Mouse (Mus musculus) limb, embryonic 10.5 days (tissue): Measurements from ENCODE around the gene Zbtb38. TPM values are rescaled to one million over a fixed set of nuclear protein-coding genes. Genes with fewer than 3 reads are reported as not detected.
"Not testable (repeated sequence)": the region's sequence is repeated elsewhere in the genome, so short reads cannot be mapped to it uniquely, and the experiment has no call there.

Source experiments
- DNase-seq: peaks from one replicate; pipeline ENCODE4 v3.0.0-alpha.2; 2017; ENCODE audit warnings: low spot score
- H3K27ac ChIP-seq: fragments of 300-500 bp; sonication (generic); 2 replicates; pipeline ENCODE4 v1.5.1; 2016; ENCODE audit warnings: mild to moderate bottlenecking
- H3K27me3 ChIP-seq: fragments of 300-500 bp; sonication (generic); 2 replicates; pipeline ENCODE4 v1.6.1; 2016; ENCODE audit warnings: low read depth, mild to moderate bottlenecking; ENCODE audit not compliant: poor library complexity, severe bottlenecking
- H3K36me3 ChIP-seq: fragments of 300-500 bp; sonication (generic); 2 replicates; pipeline ENCODE4 v1.6.1; 2016; ENCODE audit warnings: mild to moderate bottlenecking, moderate library complexity
- H3K4me1 ChIP-seq: fragments of 300-500 bp; sonication (generic); 2 replicates; pipeline ENCODE4 v1.6.1; 2016
- H3K4me3 ChIP-seq: fragments of 300-500 bp; sonication (generic); 2 replicates; pipeline ENCODE4 v1.5.1; 2016; ENCODE audit warnings: mild to moderate bottlenecking, moderate library complexity
- H3K9me3 ChIP-seq: fragments of 300-500 bp; sonication (generic); replicated peaks from 2 replicates; pipeline ENCODE4 v1.6.1; 2016; ENCODE audit warnings: mild to moderate bottlenecking
- WGBS: fragments of 180-500 bp; shearing (Covaris S2); methylation state at CpG from one replicate; pipeline ENCODE4 v1.1.7; 2016; 5-methylcytosine and 5-hydroxymethylcytosine counted together
- polyA plus RNA-seq: library from polyadenylated mRNA; unstranded; fragments of >200 nt; fragmentation: Nextera tagmentation; extraction: Ambion mirVana; gene quantifications from 2 replicates; pipeline ENCODE4 v1.2.1, GENCODE M21; 2016

The Zbtb38 gene
- polyA plus RNA-seq, 1 experiment from 2014 or later, result 8.1 TPM

DNA sequence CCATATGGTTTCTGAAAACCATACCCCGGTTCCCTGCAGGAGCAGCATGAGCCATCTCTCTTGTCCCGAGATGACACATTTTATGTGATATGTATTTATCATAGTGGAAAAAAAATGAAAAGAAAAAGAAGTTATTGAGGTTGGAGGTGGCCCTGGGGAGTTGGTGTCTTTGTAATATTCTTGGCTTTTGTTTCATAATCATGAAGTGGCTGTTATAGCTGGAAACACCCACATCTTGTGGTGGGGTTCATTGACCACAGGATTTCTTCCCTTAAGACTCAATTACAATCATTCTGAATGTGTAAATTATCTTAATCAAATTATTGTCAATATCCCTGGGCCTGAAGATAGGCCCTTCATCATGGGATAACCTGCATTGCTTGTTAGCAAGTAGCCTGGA is 107.8 kb downstream of the Zbtb38 start:
- WGBS, result 78% methylated on average over 2 of the region's 2 CpGs

GRCm38 (mm10) chr9:96644002-96644401 is 108.6 kb downstream of the Zbtb38 start:
- not testable (repeated sequence) for H3K4me3 ChIP-seq, H3K27ac ChIP-seq, H3K9me3 ChIP-seq, H3K27me3 ChIP-seq, H3K36me3 ChIP-seq, H3K4me1 ChIP-seq, DNase-seq
- WGBS, result 90% methylated on average over 3 of the region's 3 CpGs

More for the DNA sequence above, 107.8 kb downstream of the Zbtb38 start:
- H3K4me1 ChIP-seq, result no peaks in the 10 kb centered on the region
- H3K27me3 ChIP-seq, result no peaks in the 10 kb centered on the region
- no peak for DNase-seq
- H3K9me3 ChIP-seq, result no peaks in the 10 kb centered on the region
- H3K36me3 ChIP-seq, result no peaks in the 10 kb centered on the region
- H3K27ac ChIP-seq, result no peak overlapping the region
- no peak overlapping the region for H3K4me3 ChIP-seq

DNA sequence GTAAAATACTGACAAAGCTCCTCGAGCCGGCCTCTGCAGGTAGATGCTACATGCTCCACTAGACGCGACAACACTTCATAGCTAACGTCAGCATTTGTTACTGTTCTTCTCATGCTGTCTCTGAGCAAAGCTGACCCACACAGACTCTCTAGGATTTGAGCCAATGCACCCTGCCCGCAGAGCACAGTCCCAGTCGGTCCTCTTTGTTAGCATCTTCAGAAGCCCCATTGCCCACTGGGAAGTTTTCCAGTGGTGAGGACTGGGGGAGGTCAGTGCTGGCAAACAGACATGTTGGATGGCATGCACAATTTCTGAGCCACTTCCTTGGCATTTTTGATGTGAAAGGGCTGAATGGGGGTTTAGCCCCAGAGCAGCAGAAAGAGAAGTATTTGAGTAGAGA is 113.2 kb downstream of the Zbtb38 start:
- H3K27me3 ChIP-seq, result no peaks in the 10 kb centered on the region
- DNase-seq, result no peak
- H3K4me3 ChIP-seq, result no peak overlapping the region
- no peak overlapping the region for H3K27ac ChIP-seq
- no peaks in the 10 kb centered on the region for H3K36me3 ChIP-seq
- WGBS, result 90% methylated on average over 7 of the region's 7 CpGs
- no peaks in the 10 kb centered on the region for H3K9me3 ChIP-seq
- H3K4me1 ChIP-seq, result peaks cover 9% of the 10 kb centered on the region

DNA sequence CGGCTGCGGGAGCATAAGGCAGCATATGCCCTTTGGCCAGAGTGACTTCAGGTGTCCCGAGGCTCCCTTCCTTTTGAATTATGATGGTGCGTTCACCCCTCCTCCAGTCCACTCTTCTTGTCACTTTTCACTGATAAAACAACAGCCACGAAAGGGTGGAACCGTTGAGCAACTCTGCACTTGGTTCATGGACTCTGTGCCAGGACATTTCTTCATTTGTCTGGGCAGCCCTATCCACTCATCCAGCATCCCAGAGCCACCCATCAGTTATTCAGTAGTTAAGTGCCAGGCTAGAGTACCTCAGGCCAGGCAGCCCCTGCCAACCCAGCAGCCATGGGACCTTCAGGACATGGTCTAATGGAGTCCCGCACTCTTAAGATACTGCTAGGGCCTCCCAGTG is 114.1 kb downstream of the Zbtb38 start:
- WGBS, result 84% methylated on average over 7 of the region's 7 CpGs
- Histone ChIP-seq H3K4me3 (no peak overlapping the region), H3K9me3 (no peaks in the 10 kb centered on the region), H3K36me3 (no peaks in the 10 kb centered on the region), H3K27ac (no peak overlapping the region), H3K4me1 (peaks cover 16% of the 10 kb centered on the region), H3K27me3 (no peaks in the 10 kb centered on the region)
- no peak for DNase-seq

DNA sequence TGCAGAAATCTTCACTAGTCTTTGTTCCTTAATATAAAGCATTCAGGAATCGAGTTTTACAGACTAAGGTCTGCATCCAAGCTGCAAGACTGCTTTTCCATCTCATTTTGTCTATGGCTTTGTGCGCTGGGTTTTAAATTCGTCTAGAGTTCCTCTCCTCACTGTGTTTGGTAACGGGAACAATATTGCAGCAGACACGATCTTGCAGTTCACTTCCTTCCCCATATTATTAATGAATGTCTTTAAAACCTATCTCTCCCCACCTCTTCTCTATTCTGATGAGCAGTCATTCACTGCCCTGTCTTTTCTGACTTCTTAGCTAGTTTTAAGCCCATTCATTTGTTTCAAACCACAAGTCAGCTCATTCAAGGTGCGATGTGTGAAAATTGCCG is 115.5 kb downstream of the Zbtb38 start:
- no peak overlapping the region for H3K4me3 ChIP-seq
- 82% methylated on average over 7 of the region's 7 CpGs for WGBS
- DNase-seq, result no peak

GRCm38 (mm10) chr9:96636423-96637156 is 116.0 kb downstream of the Zbtb38 start:
- H3K9me3 ChIP-seq, result no peaks in the 10 kb centered on the region
- DNase-seq, result no peak
- H3K4me3 ChIP-seq, result no peak overlapping the region
- peaks cover 4% of the 10 kb centered on the region; the same call in 1 of the 2 replicates for H3K27me3 ChIP-seq
- peaks cover 35% of the 10 kb centered on the region for H3K4me1 ChIP-seq
- 72% methylated on average over 9 of the region's 9 CpGs for WGBS
- H3K36me3 ChIP-seq, result no peaks in the 10 kb centered on the region
- no peak overlapping the region for H3K27ac ChIP-seq

More for the DNA sequence above, 115.5 kb downstream of the Zbtb38 start:
- Histone ChIP-seq H3K27ac (no peak overlapping the region), H3K9me3 (no peaks in the 10 kb centered on the region), H3K36me3 (no peaks in the 10 kb centered on the region), H3K27me3 (peaks cover 3% of the 10 kb centered on the region; the same call in 1 of the 2 replicates), H3K4me1 (peaks cover 29% of the 10 kb centered on the region)

DNA sequence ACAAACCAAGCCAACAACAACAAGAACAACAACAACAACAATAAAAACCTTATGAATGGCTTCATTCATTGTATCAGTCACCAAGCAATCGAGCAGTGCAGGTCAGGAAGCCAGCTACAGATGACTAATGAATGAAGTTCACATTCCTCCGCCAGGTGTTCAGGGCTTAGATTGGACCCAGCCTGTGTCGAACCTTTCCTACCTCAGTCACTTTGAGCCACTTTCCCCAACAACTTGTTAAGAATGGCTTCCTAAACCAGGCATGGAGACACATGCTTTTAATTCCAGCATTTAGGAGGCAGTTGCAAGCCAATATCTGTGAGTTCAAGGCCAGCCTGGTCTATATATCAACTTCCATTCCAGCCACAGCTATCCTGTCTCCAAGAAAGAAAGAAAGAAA is 116.7 kb downstream of the Zbtb38 start:
- H3K4me1 ChIP-seq, result peaks cover 37% of the 10 kb centered on the region
- H3K27me3 ChIP-seq, result peaks cover 4% of the 10 kb centered on the region; the same call in 1 of the 2 replicates
- no peaks in the 10 kb centered on the region for H3K9me3 ChIP-seq
- no peaks in the 10 kb centered on the region for H3K36me3 ChIP-seq
- DNase-seq, result no peak
- H3K27ac ChIP-seq, result no peak overlapping the region
- H3K4me3 ChIP-seq, result no peak overlapping the region
- WGBS, result 80% methylated on average over 3 of the region's 3 CpGs

DNA sequence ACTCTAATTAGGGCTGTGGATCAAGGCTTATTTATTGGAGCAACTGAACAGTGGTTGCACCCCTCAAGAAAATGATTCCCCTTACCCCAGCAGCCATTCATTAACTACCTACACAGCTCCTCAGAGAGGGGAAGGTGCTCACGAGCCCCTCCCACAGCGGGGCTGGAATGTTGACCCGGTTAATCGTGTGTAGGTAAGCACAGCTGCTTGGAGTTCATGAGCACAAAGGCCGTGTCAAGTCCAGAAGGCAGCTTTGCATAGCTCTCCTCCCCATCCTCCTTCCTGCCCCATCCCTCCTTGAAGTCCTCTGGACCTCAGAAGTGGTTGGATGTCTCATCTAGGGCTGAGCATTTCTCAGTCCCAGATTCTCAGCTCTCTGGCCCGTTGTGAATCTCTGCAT is 117.5 kb downstream of the Zbtb38 start:
- H3K36me3 ChIP-seq, result no peaks in the 10 kb centered on the region
- no peak overlapping the region for H3K27ac ChIP-seq
- no peak overlapping the region for H3K4me3 ChIP-seq
- no peaks in the 10 kb centered on the region for H3K9me3 ChIP-seq
- H3K4me1 ChIP-seq, result peaks cover 43% of the 10 kb centered on the region
- peaks cover 4% of the 10 kb centered on the region; the same call in 1 of the 2 replicates for H3K27me3 ChIP-seq
- DNase-seq, result no peak
- WGBS, result 70% methylated on average over 6 of the region's 6 CpGs

- 84% methylated on average over 2 of the region's 2 CpGs for WGBS
- Histone ChIP-seq H3K27me3 (peaks cover 4% of the 10 kb centered on the region; the same call in 1 of the 2 replicates), H3K4me1 (peaks cover 48% of the 10 kb centered on the region), H3K4me3 (no peak overlapping the region), H3K36me3 (no peaks in the 10 kb centered on the region), H3K9me3 (no peaks in the 10 kb centered on the region), H3K27ac (no peak overlapping the region)
- no peak for DNase-seq
Measured at GRCm38 (mm10) chr9:96633771-96634170, 118.9 kb downstream of the Zbtb38 start.

Other genes with a start within 250 kb of the Zbtb38 start
- gene Gm28729, start 227.6 kb downstream of the Zbtb38 start, polyA plus RNA-seq, result not detected in 2 replicates
- 14.1 and 18.5 TPM in 2 replicates for gene Rasa2, start 121.2 kb downstream of the Zbtb38 start, polyA plus RNA-seq
- gene Pxylp1, start 139.8 kb upstream of the Zbtb38 start, polyA plus RNA-seq, result 11.4 and 15.3 TPM in 2 replicates